Mouse (Mus musculus) CH12.LX (cell line): ENCODE measurements around the gene Dlg2. TPM values are rescaled to one million over a fixed set of nuclear protein-coding genes. Genes with fewer than 3 reads are reported as not detected.

Experiments
- DNase-seq: peaks from one replicate; pipeline ENCODE4 v3.0.0-alpha.2; 2013; ENCODE audit errors: extremely low read depth
- H3K27ac ChIP-seq: 2 replicates; pipeline ENCODE4 v1.5.1; 2012; ENCODE audit warnings: low read depth, mild to moderate bottlenecking, control low read depth, moderate library complexity; ENCODE audit not compliant: insufficient read depth
- H3K27me3 ChIP-seq: replicated peaks from 2 replicates; pipeline ENCODE3; 2012; ENCODE audit warnings: inconsistent platforms
- H3K36me3 ChIP-seq, 2 experiments: replicated peaks in 1 of 2; 2 replicates each; pipeline versions ENCODE3 to v1.6.1; 2012; ENCODE audit warnings: inconsistent platforms in 1 of 2, low read length in 1 of 2, mild to moderate bottlenecking in 1 of 2, mixed read lengths in 1 of 2, moderate library complexity in 1 of 2; ENCODE audit not compliant: control insufficient read depth in 1 of 2, insufficient read depth in 1 of 2
- H3K4me1 ChIP-seq, 2 experiments: 2 replicates each; pipeline ENCODE4 v1.6.1; 2012; ENCODE audit warnings: inconsistent platforms in 1 of 2, moderate library complexity in 1 of 2; ENCODE audit not compliant: insufficient read depth in 2 of 2, control insufficient read depth in 1 of 2
- H3K4me2 ChIP-seq: 2 replicates; pipeline ENCODE4 v1.6.1; 2012; ENCODE audit warnings: low read depth, mild to moderate bottlenecking, control low read depth; ENCODE audit not compliant: poor library complexity, insufficient read depth, severe bottlenecking
- H3K4me3 ChIP-seq, 3 experiments: fragments of 150-350 bp in 1 of 3; sonication (generic) in 1 of 3; replicated peaks in 1 of 3; 2 replicates each; pipeline versions ENCODE3 to v1.5.1; 2011 to 2012; ENCODE audit warnings: low read depth in 2 of 3, low read length in 2 of 3, mild to moderate bottlenecking in 2 of 3, moderate library complexity in 2 of 3, control low read depth in 1 of 3, improper control_type of control experiment in 1 of 3, inconsistent platforms in 1 of 3, mixed read lengths in 1 of 3; ENCODE audit not compliant: poor library complexity in 1 of 3
- H3K79me2 ChIP-seq: replicated peaks from 2 replicates; pipeline ENCODE4 v1.6.1; 2012; ENCODE audit warnings: mild to moderate bottlenecking, moderate library complexity; ENCODE audit not compliant: control insufficient read depth, poor library complexity, insufficient read depth, severe bottlenecking; ENCODE audit errors: extremely low read depth
- H3K9ac ChIP-seq: 2 replicates; pipeline ENCODE4 v1.6.1; 2012; ENCODE audit warnings: low read depth, mild to moderate bottlenecking, control low read depth, moderate library complexity; ENCODE audit not compliant: insufficient read depth
- H3K9me3 ChIP-seq: replicated peaks from 2 replicates; pipeline ENCODE3; 2012; ENCODE audit warnings: low read length, inconsistent platforms, mixed read lengths
- E2F4 ChIP-seq: IDR thresholded peaks from 2 replicates; pipeline ENCODE4 v1.6.1; 2011; ENCODE audit warnings: low read depth, low read length, improper control_type of control experiment; ENCODE audit not compliant: insufficient replicate concordance
- EP300 ChIP-seq: IDR thresholded peaks from 2 replicates; pipeline ENCODE4 v1.6.1; 2011; ENCODE audit warnings: low read length, improper control_type of control experiment
- ETS1 ChIP-seq: conservative IDR thresholded peaks from 2 replicates; pipeline ENCODE4 v1.6.1; 2012; ENCODE audit warnings: low read depth, mild to moderate bottlenecking, inconsistent platforms, low read length, improper control_type of control experiment, moderate library complexity
- GABPA ChIP-seq: IDR thresholded peaks from 2 replicates; pipeline ENCODE4 v1.6.1; 2012; ENCODE audit warnings: low read depth, low read length, improper control_type of control experiment, inconsistent platforms; ENCODE audit not compliant: insufficient replicate concordance
- JUN ChIP-seq: IDR thresholded peaks from 2 replicates; pipeline ENCODE4 v1.6.1; 2011; ENCODE audit warnings: low read depth, mild to moderate bottlenecking, low read length, improper control_type of control experiment, moderate library complexity; ENCODE audit not compliant: insufficient read depth
- KAT2A ChIP-seq: IDR thresholded peaks from 2 replicates; pipeline ENCODE4 v1.6.1; 2012; ENCODE audit warnings: low read length, improper control_type of control experiment, inconsistent platforms; ENCODE audit not compliant: insufficient replicate concordance
- MAZ ChIP-seq: IDR thresholded peaks from 2 replicates; pipeline ENCODE4 v1.6.1; 2012; ENCODE audit warnings: low read depth, mild to moderate bottlenecking, inconsistent platforms, low read length, improper control_type of control experiment, moderate library complexity
- MYC ChIP-seq: IDR thresholded peaks from 2 replicates; pipeline ENCODE4 v1.6.1; 2011; ENCODE audit warnings: low read depth, mild to moderate bottlenecking, improper control_type of control experiment, low read length
- NRF1 ChIP-seq: IDR thresholded peaks from 2 replicates; pipeline ENCODE4 v1.6.1; 2014; ENCODE audit warnings: low read depth, mild to moderate bottlenecking, inconsistent platforms, low read length, improper control_type of control experiment, moderate library complexity
- POLR2AphosphoS2 ChIP-seq: IDR thresholded peaks from 2 replicates; pipeline ENCODE4 v1.6.1; 2011; ENCODE audit warnings: low read depth, low read length, improper control_type of control experiment
- RCOR1 ChIP-seq: conservative IDR thresholded peaks from 2 replicates; pipeline ENCODE4 v1.6.1; 2012; ENCODE audit warnings: low read depth, mild to moderate bottlenecking, inconsistent platforms, low read length, improper control_type of control experiment
- UBTF ChIP-seq: IDR thresholded peaks from 2 replicates; pipeline ENCODE4 v1.6.1; 2012; ENCODE audit warnings: low read depth, mild to moderate bottlenecking, inconsistent platforms, low read length, improper control_type of control experiment, moderate library complexity
- USF1 ChIP-seq: IDR thresholded peaks from 2 replicates; pipeline ENCODE4 v1.6.1; 2014; ENCODE audit warnings: low read depth, mild to moderate bottlenecking, inconsistent platforms, low read length, improper control_type of control experiment
- ZC3H11A ChIP-seq: IDR thresholded peaks from 2 replicates; pipeline ENCODE4 v1.6.1; 2012; ENCODE audit warnings: low read depth, mild to moderate bottlenecking, inconsistent platforms, low read length, improper control_type of control experiment
- ZKSCAN1 ChIP-seq: IDR thresholded peaks from 2 replicates; pipeline ENCODE4 v1.6.1; 2012; ENCODE audit warnings: low read depth, inconsistent platforms, low read length, improper control_type of control experiment, borderline replicate concordance
- ZMIZ1 ChIP-seq: IDR thresholded peaks from 2 replicates; pipeline ENCODE4 v1.6.1; 2012; ENCODE audit warnings: low read depth, mild to moderate bottlenecking, inconsistent platforms, low read length, improper control_type of control experiment
- ZNF384 ChIP-seq: IDR thresholded peaks from 2 replicates; pipeline ENCODE4 v1.6.1; 2012; ENCODE audit warnings: low read depth, low read length, improper control_type of control experiment, inconsistent platforms
- dilution Hi-C: fragments of 300-500 bp; cut with MboI; formaldehyde crosslinking; loops from 2 replicates; pipeline ENCODE4 v1.14.3; 2020; ENCODE audit warnings: low sequenced_read_pairs; ENCODE audit not compliant: extremely low pct_unique_long_range_greater_than_20kb, extremely low pct_ligation_motif_present
- in situ Hi-C: fragments of 300-500 bp; cut with MboI; formaldehyde crosslinking; loops from 3 replicates; pipeline ENCODE4 v1.14.3; 2019; ENCODE audit warnings: low sequenced_read_pairs, low pct_ligation_motif_present, low pct_unique_long_range_greater_than_20kb, mixed read lengths
- polyA plus RNA-seq: library from polyadenylated mRNA; unstranded; fragments of >175 nt; gene quantifications from 2 replicates; pipeline ENCODE4 v1.2.1, GENCODE M21; 2012; ENCODE audit warnings: low read depth; ENCODE audit not compliant: insufficient read length
- total RNA-seq, 2 experiments: library from RNA; depleted of rRNA; stranded (reverse); fragments of 300-350 nt in 1 of 2; fragments of >200 nt in 1 of 2; gene quantifications; 2 replicates each; pipeline ENCODE4 v1.2.3; 2012 to 2014

Dlg2 gene
- total and polyA plus RNA-seq, 3 experiments = 0.36 TPM; not detected in 2

DNA sequence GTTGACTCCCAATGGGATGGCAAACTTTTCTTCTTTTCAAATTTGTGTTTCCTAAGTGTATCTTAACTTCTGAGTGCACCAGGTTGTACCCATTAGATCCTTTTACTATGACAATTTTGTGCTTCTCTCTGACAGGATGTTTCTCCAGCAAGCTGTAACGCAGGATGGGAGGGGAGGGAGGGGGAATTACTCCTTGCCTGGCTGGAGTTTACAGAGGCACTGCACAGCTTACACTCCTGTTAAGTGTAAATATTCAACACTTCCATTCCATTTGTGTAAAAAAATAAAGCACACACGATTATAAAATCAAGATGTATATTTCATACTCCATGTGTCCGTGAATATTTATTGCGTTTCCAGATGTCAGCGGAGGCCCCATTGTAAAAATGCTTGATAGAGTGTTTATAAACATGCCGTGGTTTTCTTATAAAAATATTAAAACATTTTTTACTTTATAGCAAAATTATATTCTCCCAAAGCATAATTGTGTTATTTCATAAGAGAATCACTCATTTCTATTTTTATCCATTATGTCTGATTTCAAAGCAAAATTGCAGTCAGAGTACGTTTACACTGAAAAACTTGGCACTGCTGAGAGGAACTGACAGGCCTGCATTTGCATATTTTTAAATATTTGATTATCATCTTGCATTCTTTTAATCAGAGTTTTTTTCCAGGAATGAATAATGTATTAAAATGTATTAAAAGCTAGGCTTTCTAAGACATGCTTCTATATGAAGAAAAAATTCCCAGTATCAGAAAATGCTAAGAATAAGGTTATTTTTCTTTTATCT lies 1972.5 kb downstream of the Dlg2 start:
- in situ Hi-C loops = no loop called here
- Histone ChIP-seq H3K27ac (no peak overlapping the region), H3K9me3 (no peaks in the 10 kb centered on the region), H3K36me3 (no peaks in the 10 kb centered on the region), H3K79me2 (no peaks in the 10 kb centered on the region), H3K4me3 (no peak overlapping the region), H3K9ac (no peak overlapping the region), H3K4me2 (no peak overlapping the region), H3K27me3 (no peaks in the 10 kb centered on the region), H3K4me1 (no peaks in the 10 kb centered on the region; a peak in 1 of 4 replicates)
- dilution Hi-C loops = no loop called here
- no peak for TF ChIP-seq ZMIZ1
- TF ChIP-seq UBTF = no peak
- no peak for DNase-seq

DNA sequence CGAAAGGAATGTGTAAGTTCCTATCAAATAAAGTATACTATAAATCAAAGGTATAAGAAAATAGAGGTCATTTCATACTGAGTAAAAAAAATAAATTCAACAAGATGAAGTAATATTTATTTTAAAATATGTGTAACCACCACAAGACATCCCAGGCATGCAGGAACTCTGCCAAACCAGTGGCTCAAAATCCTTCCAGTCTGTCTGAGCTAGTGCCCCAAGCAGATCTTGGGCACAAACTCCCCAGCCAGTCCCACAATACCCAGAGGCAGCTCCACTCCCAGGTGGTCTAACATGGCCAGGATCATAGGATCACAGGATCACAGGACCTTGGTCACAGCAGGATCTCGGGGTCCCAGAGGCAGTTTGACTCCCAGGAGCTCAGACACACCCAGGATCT lies 1977.7 kb downstream of the Dlg2 start:
- Histone ChIP-seq H3K4me2 (no peak overlapping the region), H3K4me1 (no peaks in the 10 kb centered on the region), H3K4me3 (no peak overlapping the region), H3K79me2 (no peaks in the 10 kb centered on the region), H3K27ac (no peak overlapping the region), H3K36me3 (no peaks in the 10 kb centered on the region), H3K9ac (no peak overlapping the region), H3K9me3 (no peaks in the 10 kb centered on the region), H3K27me3 (no peaks in the 10 kb centered on the region)
- TF ChIP-seq POLR2AphosphoS2 (no peak), EP300 (no peak), NRF1 (no peak), ZC3H11A (no peak), E2F4 (no peak), MAZ (no peak), RCOR1 (no peak), GABPA (no peak), USF1 (no peak), ZNF384 (no peak), ETS1 (no peak), KAT2A (no peak), ZKSCAN1 (no peak), MYC (no peak), JUN (no peak)
- DNase-seq = no peak
- in situ Hi-C loops (no loop called here), dilution Hi-C loops (no loop called here)
